Mouse (Mus musculus) liver, postnatal 0 days (tissue): Measurements from ENCODE around the gene Rhbg.

Experiments used
- CTCF ChIP-seq: sonication (generic); IDR thresholded peaks from 2 replicates; pipeline ENCODE4 v1.5.1; 2016; ENCODE audit warnings: antibody characterized with exemption, low read depth
- EP300 ChIP-seq: IDR thresholded peaks from 2 replicates; pipeline ENCODE4 v1.6.1; 2016; ENCODE audit warnings: antibody characterized with exemption, low read depth, mild to moderate bottlenecking

- TF ChIP-seq CTCF: peak; percentile 66
- no peak for TF ChIP-seq EP300
Observed at GRCm38 (mm10) chr3:88237556-88238194, 16.8 kb downstream of the Rhbg start.
